Mouse (Mus musculus) forebrain, embryonic 15.5 days (tissue): ENCODE measurements around the gene Traf2. TPM values are rescaled to one million over a fixed set of nuclear protein-coding genes. Genes with fewer than 3 reads are reported as not detected.

Source experiments
- ATAC-seq: fragments of 200-750 bp; cut with Nextera tagmentation; replicated peaks from 2 replicates; pipeline ENCODE4 v1.8.0; 2017; ENCODE audit warnings: mild to moderate bottlenecking, moderate TSS enrichment, moderate library complexity
- H3K27ac ChIP-seq: fragments of 300-500 bp; sonication (generic); replicated peaks from 2 replicates; pipeline ENCODE4 v1.5.1; 2015; ENCODE audit warnings: mild to moderate bottlenecking, inconsistent platforms
- H3K27me3 ChIP-seq: fragments of 300-500 bp; sonication (generic); 2 replicates; pipeline ENCODE4 v1.6.1; 2015; ENCODE audit warnings: inconsistent platforms
- H3K36me3 ChIP-seq: fragments of 300-500 bp; sonication (generic); 2 replicates; pipeline ENCODE4 v1.6.1; 2015; ENCODE audit warnings: mild to moderate bottlenecking, inconsistent platforms
- H3K4me1 ChIP-seq: fragments of 300-500 bp; sonication (generic); 2 replicates; pipeline ENCODE4 v1.6.1; 2015; ENCODE audit warnings: inconsistent platforms
- H3K4me2 ChIP-seq: fragments of 300-500 bp; sonication (generic); replicated peaks from 2 replicates; pipeline ENCODE4 v1.6.1; 2015; ENCODE audit warnings: mild to moderate bottlenecking, inconsistent platforms
- H3K4me3 ChIP-seq: fragments of 300-500 bp; sonication (generic); 2 replicates; pipeline ENCODE4 v1.5.1; 2015; ENCODE audit warnings: mild to moderate bottlenecking, inconsistent platforms
- H3K9ac ChIP-seq: fragments of 300-500 bp; sonication (generic); replicated peaks from 2 replicates; pipeline ENCODE4 v1.6.1; 2015; ENCODE audit warnings: mild to moderate bottlenecking, inconsistent platforms
- H3K9me3 ChIP-seq: fragments of 300-500 bp; sonication (generic); 2 replicates; pipeline ENCODE4 v1.6.1; 2016; ENCODE audit warnings: inconsistent platforms
- WGBS: fragments of 180-500 bp; shearing (Covaris S2); methylation state at CpG from one replicate; pipeline ENCODE4 v1.1.7; 2015; ENCODE audit warnings: mixed read lengths; 5-methylcytosine and 5-hydroxymethylcytosine counted together
- polyA plus RNA-seq: library from polyadenylated mRNA; unstranded; fragments of >200 nt; fragmentation: Nextera tagmentation; extraction: Ambion mirVana; gene quantifications from 2 replicates; pipeline ENCODE4 v1.2.1, GENCODE M21; 2015

Gene Traf2
- polyA plus RNA-seq, 1 experiment from 2014 or later = 28.6 TPM

- Histone ChIP-seq H3K4me3 (peak within 1 kb of the TSS; percentile 55), H3K36me3 (peaks cover 21% of the 10 kb centered on the region), H3K4me1 (peaks cover 55% of the 10 kb centered on the region), H3K9me3 (no peaks in the 10 kb centered on the region), H3K9ac (peak within 1 kb of the TSS; percentile 61), H3K27ac (peak within 1 kb of the TSS; percentile 6; the same call in 1 of the 2 replicates), H3K4me2 (peak within 1 kb of the TSS; percentile 79), H3K27me3 (peaks cover 48% of the 10 kb centered on the region)
- ATAC-seq = peak; percentile 78
- 6% methylated on average over 19 of the region's 19 CpGs for WGBS
Measured at GRCm38 (mm10) chr2:25581294-25581864, 34.6 kb upstream of the Traf2 start, which contains the start of gene Ajm1. Gene Ajm1, minus strand, starts transcription at chr2:25581757.

DNA sequence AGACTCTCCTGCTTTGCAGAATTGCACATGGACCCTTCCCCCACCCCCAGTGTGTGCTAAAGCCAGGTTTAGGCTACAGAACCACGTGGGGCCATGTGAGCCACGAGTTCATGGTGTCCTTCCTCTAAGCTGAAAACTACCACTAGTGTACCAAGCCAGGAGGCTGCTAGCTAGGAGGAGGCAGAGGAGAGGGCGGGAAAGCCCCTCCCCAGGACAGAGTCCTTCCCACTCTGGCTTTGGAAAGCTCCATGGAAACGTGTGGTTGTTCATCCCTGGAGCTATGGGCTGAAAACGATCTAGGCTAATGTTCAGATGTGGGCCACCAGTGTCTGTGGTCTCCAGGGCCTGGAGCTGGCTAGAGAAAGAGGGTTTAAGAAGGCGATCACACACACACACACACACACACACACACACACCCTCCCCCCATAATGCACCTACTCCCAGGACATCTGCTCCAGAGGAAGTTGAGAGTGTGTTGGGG lies 33.9 kb upstream of the Traf2 start:
- Histone ChIP-seq H3K36me3 (peaks cover 21% of the 10 kb centered on the region), H3K4me2 (peak overlapping the region; percentile 79), H3K27ac (no peak overlapping the region), H3K4me3 (peak overlapping the region; percentile 55), H3K4me1 (peaks cover 60% of the 10 kb centered on the region), H3K9me3 (no peaks in the 10 kb centered on the region), H3K27me3 (peaks cover 55% of the 10 kb centered on the region), H3K9ac (peak overlapping the region; percentile 61; the same call in 1 of the 2 replicates)
- ATAC-seq = peak; percentile 1; the same call in 1 of the 2 replicates
- 45% methylated on average over 6 of the region's 6 CpGs for WGBS

DNA sequence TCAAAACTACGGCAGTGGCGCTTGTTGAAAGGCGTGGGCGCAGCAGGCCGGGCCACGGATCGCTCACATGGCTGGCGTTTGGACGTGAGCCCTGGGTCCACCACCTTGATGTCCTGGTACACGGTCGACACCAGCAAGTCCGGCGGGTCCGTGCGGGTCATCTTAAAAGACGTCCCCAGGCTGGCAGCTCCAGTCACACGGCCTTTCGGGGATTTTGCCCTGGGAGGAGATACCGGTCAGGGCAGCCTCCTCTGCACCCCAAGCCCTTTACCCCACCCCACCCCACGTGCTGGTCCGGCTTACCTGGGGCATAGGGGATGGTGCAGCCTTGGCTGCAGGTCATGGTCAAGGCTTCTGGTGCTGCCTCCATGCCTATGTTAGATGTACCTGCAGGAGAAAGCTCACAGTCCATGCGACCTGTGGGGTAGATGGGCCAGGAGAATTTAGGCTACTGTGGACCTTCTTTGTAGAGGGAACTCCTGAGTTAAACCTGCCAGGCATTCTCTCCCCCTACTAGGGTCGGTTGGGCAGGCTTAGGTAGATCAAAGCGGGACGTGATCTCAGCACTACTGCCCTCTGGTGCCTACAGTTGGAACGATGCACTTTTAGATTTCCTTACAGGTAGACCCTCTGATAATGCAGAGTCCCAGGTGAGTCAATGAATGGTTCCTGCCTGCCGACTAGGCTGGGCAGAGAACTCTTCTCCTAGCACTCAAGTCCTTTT lies 33.2 kb upstream of the Traf2 start:
- 8% methylated on average over 27 of the region's 27 CpGs for WGBS
- peaks cover 57% of the 10 kb centered on the region for H3K27me3 ChIP-seq
- no peak overlapping the region for H3K9ac ChIP-seq

GRCm38 (mm10) chr2:25578796-25579736 lies 32.3 kb upstream of the Traf2 start:
- ATAC-seq = no peak
- 7% methylated on average over 77 of the region's 77 CpGs for WGBS
- H3K4me1 ChIP-seq = peaks cover 67% of the 10 kb centered on the region
- H3K9me3 ChIP-seq = no peaks in the 10 kb centered on the region
- H3K9ac ChIP-seq = no peak overlapping the region
- H3K27me3 ChIP-seq = peaks cover 57% of the 10 kb centered on the region
- peak overlapping the region; percentile 22 for H3K4me3 ChIP-seq
- peaks cover 6% of the 10 kb centered on the region for H3K36me3 ChIP-seq
- peak overlapping the region; percentile 8; the same call in 1 of the 2 replicates for H3K4me2 ChIP-seq
- H3K27ac ChIP-seq = no peak overlapping the region

More for the DNA sequence above, 33.2 kb upstream of the Traf2 start:
- Histone ChIP-seq H3K27ac (no peak overlapping the region), H3K9me3 (no peaks in the 10 kb centered on the region), H3K4me2 (peak overlapping the region; percentile 8; the same call in 1 of the 2 replicates), H3K36me3 (peaks cover 13% of the 10 kb centered on the region), H3K4me3 (peak overlapping the region; percentile 22), H3K4me1 (peaks cover 65% of the 10 kb centered on the region)
- no peak for ATAC-seq

GRCm38 (mm10) chr2:25577951-25578795 lies 31.4 kb upstream of the Traf2 start:
- WGBS = 7% methylated on average over 75 of the region's 75 CpGs
- Histone ChIP-seq H3K27me3 (peaks cover 57% of the 10 kb centered on the region), H3K4me3 (peak overlapping the region; percentile 18), H3K27ac (no peak overlapping the region), H3K9ac (no peak overlapping the region), H3K36me3 (no peaks in the 10 kb centered on the region), H3K9me3 (no peaks in the 10 kb centered on the region), H3K4me1 (peaks cover 76% of the 10 kb centered on the region), H3K4me2 (peak overlapping the region; percentile 32)
- ATAC-seq = no peak

DNA sequence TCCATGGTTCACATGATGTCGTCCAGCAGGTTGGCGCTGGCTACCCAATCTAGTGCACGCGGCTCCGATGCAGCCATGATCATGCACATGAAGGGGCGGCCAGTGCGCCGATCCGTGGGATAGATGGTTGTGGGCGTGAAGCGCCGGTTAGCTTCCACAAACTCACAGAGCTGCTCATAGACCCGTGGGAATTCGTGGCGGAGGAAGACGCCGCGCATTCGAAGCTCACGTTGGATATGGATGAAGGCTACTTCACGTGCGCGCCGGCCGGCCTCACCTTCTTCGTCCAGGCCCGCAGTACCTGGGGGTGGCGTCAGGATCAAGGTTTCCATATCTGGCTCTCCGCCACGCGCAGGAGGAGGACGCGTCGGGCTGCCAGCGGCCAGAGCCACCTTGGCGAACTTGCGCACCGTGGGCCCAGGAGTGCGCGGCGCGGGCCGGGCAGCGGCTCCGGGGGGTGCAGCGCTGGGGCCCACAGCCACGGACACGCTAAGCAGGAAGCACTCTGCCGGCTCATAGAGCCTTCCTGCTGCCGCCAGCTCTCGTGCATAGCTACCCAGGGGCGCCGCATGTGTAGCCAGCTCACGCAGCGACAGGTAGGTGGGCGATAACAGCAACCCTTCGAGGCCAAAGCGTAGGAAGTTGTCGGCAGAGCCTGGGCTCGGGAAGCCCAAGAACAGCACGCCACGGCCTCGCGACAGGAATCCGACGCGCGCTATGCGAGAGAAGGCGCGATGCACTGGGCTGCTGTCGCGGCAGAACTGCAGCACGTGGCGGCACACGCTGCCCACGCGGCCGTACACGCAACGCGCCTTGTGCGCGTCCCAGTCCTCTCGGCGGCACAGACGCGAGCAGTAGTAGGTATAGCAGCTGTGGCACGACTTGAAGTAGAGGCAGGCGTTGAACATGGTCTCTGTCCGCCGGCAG lies 30.5 kb upstream of the Traf2 start:
- Histone ChIP-seq H3K4me1 (peaks cover 75% of the 10 kb centered on the region), H3K9ac (no peak overlapping the region), H3K27ac (no peak overlapping the region), H3K27me3 (peaks cover 57% of the 10 kb centered on the region), H3K4me2 (peak overlapping the region; percentile 32), H3K9me3 (no peaks in the 10 kb centered on the region), H3K36me3 (no peaks in the 10 kb centered on the region), H3K4me3 (peak overlapping the region; percentile 18)
- WGBS = 14% methylated on average over 92 of the region's 92 CpGs
- ATAC-seq = no peak

DNA sequence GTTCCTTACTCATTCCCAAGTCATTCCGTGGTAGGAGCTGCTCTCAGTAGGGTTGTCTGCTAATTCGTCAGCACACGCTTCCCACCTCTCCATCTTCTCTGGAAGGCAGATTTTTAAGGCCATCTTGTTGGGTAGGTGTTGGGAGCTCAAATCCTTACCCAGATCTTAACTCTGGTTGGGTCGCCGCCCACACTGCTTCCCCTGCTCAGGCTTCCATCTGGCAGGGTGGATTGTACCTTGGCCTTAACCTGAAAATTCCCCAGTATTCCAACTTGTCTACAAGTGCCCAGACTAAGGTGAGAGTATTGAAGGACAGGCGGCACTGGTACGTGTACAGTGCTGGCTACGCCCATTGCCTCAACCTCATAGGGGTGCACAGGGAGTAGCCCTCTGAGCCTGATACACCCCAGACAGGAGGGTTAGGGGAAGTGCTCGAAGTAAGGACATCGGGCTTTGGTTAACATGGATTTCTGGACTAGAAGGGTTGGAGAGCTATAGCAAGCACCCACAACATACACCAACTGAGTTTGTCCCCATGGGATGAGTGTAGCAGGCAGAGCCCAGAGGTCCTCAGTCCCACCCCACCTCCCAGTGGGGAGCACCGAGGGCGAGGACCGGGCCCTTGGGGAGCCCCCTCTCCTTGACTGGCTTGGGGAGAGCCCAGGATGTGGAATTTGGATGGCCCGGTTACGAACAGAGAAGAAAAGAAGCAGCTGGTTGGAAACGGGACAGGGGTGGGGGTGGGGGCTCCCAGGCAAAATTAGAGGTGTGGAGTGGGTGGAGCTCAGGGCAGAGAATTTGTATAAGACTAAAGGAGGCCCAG lies 29.5 kb upstream of the Traf2 start:
- peak overlapping the region; percentile 56; the same call in 1 of the 2 replicates for H3K9ac ChIP-seq
- H3K9me3 ChIP-seq = no peaks in the 10 kb centered on the region
- H3K27me3 ChIP-seq = peaks cover 57% of the 10 kb centered on the region
- no peak for ATAC-seq
- peaks cover 67% of the 10 kb centered on the region for H3K4me1 ChIP-seq
- H3K4me2 ChIP-seq = no peak overlapping the region
- H3K4me3 ChIP-seq = 0 out of 2 replicates have a peak overlapping the region, but pooled peaks have one; percentile 57
- no peaks in the 10 kb centered on the region for H3K36me3 ChIP-seq
- WGBS = 71% methylated on average over 16 of the region's 16 CpGs
- no peak overlapping the region for H3K27ac ChIP-seq

DNA sequence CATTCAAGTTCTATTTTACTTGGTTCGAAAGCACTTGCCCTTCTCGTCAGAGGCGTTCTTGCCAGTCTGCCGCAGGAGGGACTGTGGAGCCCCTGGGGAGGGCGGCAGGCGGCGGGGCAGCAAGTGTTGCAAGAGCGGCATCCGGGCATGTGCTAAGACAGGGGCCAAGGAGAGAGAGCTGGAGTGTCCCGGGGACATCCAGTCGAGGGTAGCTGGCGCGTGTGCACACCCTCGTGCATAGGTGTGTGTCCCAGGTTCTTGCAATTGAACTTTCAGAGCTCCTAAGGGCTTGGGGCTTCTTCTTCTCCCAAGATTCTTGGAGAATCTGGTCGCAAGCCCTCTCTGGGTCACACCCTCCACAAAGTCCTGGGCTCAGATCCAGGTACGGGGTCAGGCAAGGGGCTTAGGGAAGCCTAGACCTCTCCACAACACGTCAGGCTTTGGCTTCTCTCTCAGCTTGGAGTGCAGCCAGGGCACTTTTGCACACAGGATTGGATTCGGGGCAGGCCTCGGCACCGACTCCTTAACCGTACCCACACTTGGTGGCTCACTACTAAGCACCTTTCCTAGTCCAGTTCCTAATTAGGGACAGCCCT lies 28.8 kb upstream of the Traf2 start:
- Histone ChIP-seq H3K4me1 (peaks cover 60% of the 10 kb centered on the region), H3K27ac (peak overlapping the region; percentile 95), H3K4me3 (peak overlapping the region; percentile 57), H3K9me3 (no peaks in the 10 kb centered on the region), H3K36me3 (no peaks in the 10 kb centered on the region), H3K9ac (peak overlapping the region; percentile 56), H3K4me2 (peak overlapping the region; percentile 81), H3K27me3 (peaks cover 50% of the 10 kb centered on the region)
- 7% methylated on average over 21 of the region's 21 CpGs for WGBS
- ATAC-seq = no peak

DNA sequence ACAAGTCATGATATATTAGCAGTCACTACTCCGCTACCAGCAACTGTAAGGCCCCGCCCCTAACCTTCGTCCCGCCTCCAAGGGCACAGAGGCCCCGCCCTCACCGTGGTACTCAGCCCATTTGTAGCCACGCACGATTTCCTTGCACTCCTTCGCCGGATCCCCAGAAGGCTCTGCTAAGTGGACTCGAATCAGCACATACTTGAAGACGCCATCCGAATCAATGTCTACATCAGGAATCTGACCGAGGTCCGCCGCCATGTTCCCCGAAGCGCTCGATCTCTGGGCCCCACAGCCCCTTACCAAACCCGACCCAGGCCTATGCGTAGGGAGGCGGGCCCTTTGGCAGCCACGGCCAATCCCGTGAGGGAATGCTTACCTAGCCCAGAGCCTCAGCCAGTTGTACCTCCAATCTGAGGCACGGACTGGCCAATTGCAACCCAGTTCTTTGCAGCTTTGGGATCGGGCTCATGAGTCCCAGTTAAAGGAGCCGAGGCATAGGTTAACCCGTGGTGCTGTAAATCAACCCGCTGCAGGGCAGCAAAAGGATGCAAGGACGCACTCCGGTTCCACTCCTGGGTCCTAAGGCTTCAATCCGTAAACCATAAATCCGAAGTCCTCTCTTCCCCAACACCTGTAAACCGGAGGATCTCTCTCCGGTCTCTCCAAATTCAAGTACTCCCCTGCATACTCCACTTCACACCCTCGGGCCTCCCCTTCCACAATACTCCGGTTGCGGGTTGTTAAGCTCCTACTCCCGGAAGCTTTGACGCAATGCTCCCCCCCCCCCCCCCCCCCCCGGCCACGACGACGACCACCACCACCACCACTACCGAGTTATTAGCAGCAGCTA lies 28.1 kb upstream of the Traf2 start, which contains the start of the genes Mamdc4 and Phpt1:
Gene Mamdc4 (minus strand): TSS at position 267 of the 853 bp plus-strand sequence.
Gene Phpt1 (minus strand): TSS at position 646 of the 853 bp plus-strand sequence.
- peak within 1 kb of the TSS; percentile 81 for H3K4me2 ChIP-seq
- 0% methylated on average over 44 of the region's 45 CpGs for WGBS
- H3K27me3 ChIP-seq = peaks cover 43% of the 10 kb centered on the region
- peak within 1 kb of the TSS; percentile 95 for H3K27ac ChIP-seq
- H3K4me1 ChIP-seq = peaks cover 54% of the 10 kb centered on the region
- peaks cover under 1% of the 10 kb centered on the region; the same call in 1 of the 2 replicates for H3K36me3 ChIP-seq
- H3K9me3 ChIP-seq = no peaks in the 10 kb centered on the region
- H3K9ac ChIP-seq = peak within 1 kb of the TSS; percentile 56
- ATAC-seq = peak; percentile 99
- peak within 1 kb of the TSS; percentile 57 for H3K4me3 ChIP-seq
